Mouse (Mus musculus) megakaryocyte, adult 5-6 weeks (primary cell): ENCODE measurements around the gene Dnajc5. TPM values are rescaled to one million over a fixed set of nuclear protein-coding genes. Genes with fewer than 3 reads are reported as not detected.

Source experiments
- total RNA-seq, 2 experiments: library from RNA; stranded (forward) in 1 of 2; stranded (reverse) in 1 of 2; fragments of 153-499, 151-499 nt in 1 of 2; fragments of 221-1000, 200-1000 nt in 1 of 2; gene quantifications; 2 replicates each; pipeline versions ENCODE4 v1.2.3 to v1.2.4; 2015 to 2017

Dnajc5 gene
- total RNA-seq, 2 experiments from 2014 or later = 32.2 to 39.7 TPM

Other genes with a start within 250 kb of the Dnajc5 start
- gene Gmeb2, start 232.4 kb upstream of the Dnajc5 start, total RNA-seq (2015) = 12.5 and 16.6 TPM in 2 replicates
- gene Gmeb2, start 232.4 kb upstream of the Dnajc5 start, total RNA-seq (2017) = 13.4 and 23.9 TPM in 2 replicates
- gene Stmn3, start 206.0 kb upstream of the Dnajc5 start, total RNA-seq (2015) = not detected in 2 replicates
- not detected in 2 replicates for gene Stmn3, start 206.0 kb upstream of the Dnajc5 start, total RNA-seq (2017)
- 26.8 and 34.1 TPM in 2 replicates for gene Rtel1, start 200.7 kb upstream of the Dnajc5 start, total RNA-seq (2015)
- 21.6 and 25.8 TPM in 2 replicates for gene Rtel1, start 200.7 kb upstream of the Dnajc5 start, total RNA-seq (2017)
- 4.9 and 7.9 TPM in 2 replicates for gene Zgpat, start 155.6 kb upstream of the Dnajc5 start, total RNA-seq (2015)
- gene Zgpat, start 155.6 kb upstream of the Dnajc5 start, total RNA-seq (2017) = 28.0 and 29.5 TPM in 2 replicates
- gene Arfrp1, start 155.1 kb upstream of the Dnajc5 start, total RNA-seq (2015) = 22.8 and 29.9 TPM in 2 replicates
- 37.2 and 43.3 TPM in 2 replicates for gene Arfrp1, start 155.1 kb upstream of the Dnajc5 start, total RNA-seq (2017)
- 21.5 and 25.4 TPM in 2 replicates for gene Lime1, start 140.4 kb upstream of the Dnajc5 start, total RNA-seq (2015)
- 20.4 and 28.9 TPM in 2 replicates for gene Lime1, start 140.4 kb upstream of the Dnajc5 start, total RNA-seq (2017)
- 1.4 and 2.5 TPM in 2 replicates for gene Zbtb46, start 61.1 kb upstream of the Dnajc5 start, total RNA-seq (2015)
- 2.3 and 3.9 TPM in 2 replicates for gene Zbtb46, start 61.1 kb upstream of the Dnajc5 start, total RNA-seq (2017)
- gene Abhd16b, start 27.3 kb upstream of the Dnajc5 start, total RNA-seq (2015) = not detected in 2 replicates
- not detected in 2 replicates for gene Abhd16b, start 27.3 kb upstream of the Dnajc5 start, total RNA-seq (2017)
- gene Tpd52l2, start 23.3 kb upstream of the Dnajc5 start, total RNA-seq (2015) = 37.8 and 55.2 TPM in 2 replicates
- gene Tpd52l2, start 23.3 kb upstream of the Dnajc5 start, total RNA-seq (2017) = 61.6 and 102 TPM in 2 replicates
- 86.0 and 103 TPM in 2 replicates for gene Uckl1, start 64.4 kb downstream of the Dnajc5 start, total RNA-seq (2015)
- gene Uckl1, start 64.4 kb downstream of the Dnajc5 start, total RNA-seq (2017) = 65.2 and 79.3 TPM in 2 replicates
- gene Prpf6, start 71.4 kb downstream of the Dnajc5 start, total RNA-seq (2015) = 13.3 and 15.1 TPM in 2 replicates
- gene Prpf6, start 71.4 kb downstream of the Dnajc5 start, total RNA-seq (2017) = 68.0 and 68.1 TPM in 2 replicates
- gene Zfp512b, start 72.3 kb downstream of the Dnajc5 start, total RNA-seq (2015) = 3.6 and 4.7 TPM in 2 replicates
- 8.1 and 9.9 TPM in 2 replicates for gene Zfp512b, start 72.3 kb downstream of the Dnajc5 start, total RNA-seq (2017)
- gene Samd10, start 78.7 kb downstream of the Dnajc5 start, total RNA-seq (2015) = 7.4 and 9.7 TPM in 2 replicates
- 2.3 and 2.8 TPM in 2 replicates for gene Samd10, start 78.7 kb downstream of the Dnajc5 start, total RNA-seq (2017)
- not detected in 2 replicates for gene Gm29797, start 136.5 kb downstream of the Dnajc5 start, total RNA-seq (2015)
- not detected in 2 replicates for gene Gm29797, start 136.5 kb downstream of the Dnajc5 start, total RNA-seq (2017)
- gene Sox18, start 151.2 kb downstream of the Dnajc5 start, total RNA-seq (2015) = 0.14 and 0.20 TPM in 2 replicates
- not detected in 2 replicates for gene Sox18, start 151.2 kb downstream of the Dnajc5 start, total RNA-seq (2017)
- 9.4 and 9.6 TPM in 2 replicates for gene Tcea2, start 159.8 kb downstream of the Dnajc5 start, total RNA-seq (2015)
- gene Tcea2, start 159.8 kb downstream of the Dnajc5 start, total RNA-seq (2017) = 6.3 and 8.2 TPM in 2 replicates
- 502 and 576 TPM in 2 replicates for gene Rgs19, start 173.5 kb downstream of the Dnajc5 start, total RNA-seq (2015)
- gene Rgs19, start 173.5 kb downstream of the Dnajc5 start, total RNA-seq (2017) = 162 and 178 TPM in 2 replicates
- gene Lkaaear1, start 178.0 kb downstream of the Dnajc5 start, total RNA-seq (2015) = not detected in 2 replicates
- gene Lkaaear1, start 178.0 kb downstream of the Dnajc5 start, total RNA-seq (2017) = not detected in 2 replicates
- not detected in 2 replicates for gene Oprl1, start 194.5 kb downstream of the Dnajc5 start, total RNA-seq (2015)
- gene Oprl1, start 194.5 kb downstream of the Dnajc5 start, total RNA-seq (2017) = not detected in 2 replicates
- gene Myt1, start 242.8 kb downstream of the Dnajc5 start, total RNA-seq (2015) = not detected in 2 replicates
- not detected in 2 replicates for gene Myt1, start 242.8 kb downstream of the Dnajc5 start, total RNA-seq (2017)